Mouse (Mus musculus) heart, postnatal 10 days (tissue): ENCODE data around the gene Nav2. TPM values are rescaled to one million over a fixed set of nuclear protein-coding genes. Genes with fewer than 3 reads are reported as not detected.
A peak's percentile ranks its signal among the peaks of the same experiment; 100 is the strongest.

Experiments used
- DNase-seq, 2 experiments: peaks; one replicate each; pipeline ENCODE4 v3.0.0; 2021
- intact Hi-C: fragments of 180-260 bp; cut with DNase I; formaldehyde crosslinking; loops from one replicate; pipeline ENCODE4 v1.15.1; 2025
- total RNA-seq, 2 experiments: library from RNA; stranded (reverse); gene quantifications; 2 replicates each; pipeline ENCODE4 v1.2.3; 2021

Gene Nav2
- total RNA-seq, 2 experiments from 2014 or later: 79.7 to 82.1 TPM

DNA sequence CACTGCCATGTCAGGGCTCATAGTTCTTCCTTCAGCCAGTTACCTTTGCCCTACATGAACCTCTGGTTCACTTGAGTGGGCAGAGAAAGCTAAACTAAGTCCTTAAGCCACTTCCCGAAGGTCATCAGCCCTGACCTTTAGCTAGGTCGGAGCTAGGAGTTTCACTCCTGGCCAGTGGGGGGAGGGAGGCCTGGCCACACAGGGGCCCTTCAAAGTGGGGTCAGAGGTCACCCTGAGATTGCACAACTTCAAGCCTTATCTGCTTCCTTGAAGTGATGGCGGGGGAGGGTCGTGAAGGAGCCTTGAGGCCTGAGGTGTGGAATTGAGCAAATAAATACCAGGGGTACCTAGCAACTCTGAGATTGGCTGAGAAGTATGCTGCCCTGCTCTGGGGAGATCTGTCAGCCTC, 389.9 kb downstream of the Nav2 start:
- intact Hi-C loops: no loop called here

DNA sequence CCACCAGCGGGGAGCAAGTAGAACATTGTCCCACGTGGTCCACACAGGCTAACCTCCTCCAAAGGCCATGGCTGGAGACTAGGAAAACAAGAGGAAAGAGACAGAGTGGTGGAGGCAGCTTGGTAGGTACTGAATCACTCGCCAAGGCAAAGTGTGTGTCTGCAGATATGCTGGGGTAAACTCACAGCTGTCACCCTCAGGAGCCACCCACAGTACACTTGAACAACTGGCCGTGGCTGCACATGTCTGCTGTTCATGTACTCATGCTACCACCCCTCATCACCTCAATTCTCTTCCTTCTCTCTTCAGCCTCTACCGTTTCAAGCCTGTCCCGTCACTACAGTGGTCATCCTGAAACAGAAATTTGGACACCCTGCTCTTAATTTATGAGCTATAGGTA, 393.0 kb downstream of the Nav2 start:
- intact Hi-C loops: no loop called here
- no peak for DNase-seq

More for the DNA sequence above, 389.9 kb downstream of the Nav2 start:
- no peak for DNase-seq

DNA sequence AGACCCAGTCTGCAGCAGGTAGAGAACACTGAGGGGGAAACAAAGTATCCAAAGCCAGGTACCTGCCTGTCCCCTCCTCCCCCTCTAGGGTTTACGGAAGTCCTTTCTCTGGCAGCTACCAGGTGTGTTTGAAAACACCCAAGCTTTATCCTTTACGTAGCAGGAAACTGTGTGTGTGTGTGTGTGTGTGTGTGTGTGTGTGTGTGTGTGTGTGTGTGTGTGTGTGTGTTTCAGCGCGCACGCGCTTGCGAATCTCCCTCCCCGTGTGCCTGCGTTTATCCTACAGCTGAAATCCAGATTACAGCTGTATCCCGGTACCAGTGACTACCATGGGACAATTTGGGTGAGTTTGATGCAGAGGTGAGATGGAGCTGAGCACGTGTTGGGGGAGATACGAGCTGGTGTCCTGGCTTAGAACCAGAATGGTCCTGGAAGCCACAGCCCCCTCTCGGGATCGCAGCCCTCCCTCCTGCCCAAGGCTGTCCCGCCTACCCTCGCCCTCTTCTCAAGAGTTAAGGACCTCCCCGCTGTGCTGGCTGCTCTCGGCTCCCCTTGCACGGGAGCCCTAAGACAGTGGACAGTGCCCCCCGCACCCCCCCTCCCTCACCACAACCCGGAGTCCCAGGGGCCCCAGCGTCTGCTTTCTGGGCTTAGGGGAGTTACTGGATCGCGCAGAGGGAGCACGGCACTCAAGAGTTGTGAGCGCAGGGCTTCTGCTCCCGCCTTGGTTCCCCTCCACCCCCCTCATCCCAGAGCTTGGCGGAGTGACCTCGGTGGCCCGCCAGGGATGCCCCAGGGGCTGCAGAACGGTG, 395.3 kb downstream of the Nav2 start:
- intact Hi-C loops: no loop called here
- no peak for DNase-seq

DNA sequence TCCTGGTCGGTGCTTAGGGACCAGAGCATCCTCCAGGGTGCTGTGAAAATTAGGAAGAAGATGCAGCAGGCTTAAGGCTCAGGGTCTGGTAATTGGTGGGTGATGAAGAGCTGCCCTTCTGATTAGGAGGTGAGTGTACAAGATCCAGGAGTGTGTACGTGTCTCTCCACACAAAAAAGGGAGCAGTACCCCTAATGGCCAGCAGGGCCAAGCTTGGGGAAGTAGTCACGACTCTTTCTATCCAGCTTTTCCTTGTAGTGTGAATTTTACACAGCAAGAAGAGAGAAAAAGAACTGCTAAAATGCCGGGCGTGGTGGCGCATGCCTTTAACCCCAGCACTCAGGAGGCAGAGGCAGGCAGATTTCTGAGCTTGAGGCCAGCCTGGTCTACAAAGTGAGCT, 399.2 kb downstream of the Nav2 start:
- intact Hi-C loops: no loop called here
- no peak for DNase-seq

DNA sequence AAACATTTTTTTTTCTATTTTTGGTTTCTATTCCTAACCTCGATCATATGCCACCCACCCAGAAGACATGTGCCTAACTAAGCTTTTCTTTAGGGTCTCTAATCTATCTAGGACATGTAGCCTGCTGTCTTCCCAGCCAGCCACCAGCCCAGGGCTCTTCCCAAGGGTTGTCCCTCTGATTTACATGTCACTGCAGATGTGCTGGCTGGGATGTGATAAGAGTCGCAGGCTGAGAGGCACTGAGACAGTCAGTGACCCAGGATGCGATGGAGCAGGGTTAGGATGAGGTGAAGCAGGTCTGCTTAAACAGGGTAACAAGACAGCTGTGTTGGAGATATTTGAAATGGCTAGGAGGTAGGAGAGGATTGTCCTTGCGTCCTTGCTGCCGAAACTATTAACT, 401.2 kb downstream of the Nav2 start:
- DNase-seq: no peak
- intact Hi-C loops: no loop called here

DNA sequence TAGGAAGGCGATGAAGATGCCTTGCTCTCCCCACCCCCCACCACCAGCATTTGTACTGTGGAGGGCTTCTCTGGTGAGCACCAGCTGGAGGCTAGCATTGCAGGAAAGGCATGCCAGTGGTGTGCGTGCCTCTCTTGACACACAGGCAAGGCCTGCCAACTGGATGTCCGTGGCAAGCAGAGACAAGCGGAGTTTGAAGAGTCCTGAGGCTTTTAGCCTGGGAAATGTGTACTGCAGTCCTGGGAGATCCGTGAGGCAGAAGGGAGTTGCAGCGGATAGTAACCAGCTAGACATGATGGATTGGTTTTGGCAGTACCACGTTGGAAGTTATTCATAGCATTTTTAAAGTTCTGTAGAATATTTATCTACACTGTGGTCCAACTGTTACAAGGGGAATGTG, 405.4 kb downstream of the Nav2 start:
- peak; percentile 35 to 55 for DNase-seq
- intact Hi-C loops: no loop called here

DNA sequence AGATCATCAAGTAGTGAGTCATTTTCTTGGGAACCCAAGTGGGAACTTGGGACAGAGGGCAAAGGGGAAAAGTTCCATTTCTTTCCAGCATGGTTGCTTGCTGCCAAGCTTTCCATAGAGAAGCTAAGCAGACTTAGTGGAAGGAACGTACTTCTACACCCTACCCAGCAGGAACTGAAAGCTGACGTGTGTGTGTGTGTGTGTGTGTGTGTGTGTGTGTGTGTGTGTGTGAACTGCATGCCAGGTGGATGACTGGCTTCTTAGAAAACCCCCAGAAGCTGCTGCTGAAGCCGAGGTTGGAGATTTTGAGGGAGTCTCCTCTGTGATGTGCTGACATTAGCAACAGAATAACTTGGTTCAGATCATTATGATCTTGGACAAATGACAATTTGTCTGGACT, 406.5 kb downstream of the Nav2 start:
- intact Hi-C loops: no loop called here
- no peak for DNase-seq

DNA sequence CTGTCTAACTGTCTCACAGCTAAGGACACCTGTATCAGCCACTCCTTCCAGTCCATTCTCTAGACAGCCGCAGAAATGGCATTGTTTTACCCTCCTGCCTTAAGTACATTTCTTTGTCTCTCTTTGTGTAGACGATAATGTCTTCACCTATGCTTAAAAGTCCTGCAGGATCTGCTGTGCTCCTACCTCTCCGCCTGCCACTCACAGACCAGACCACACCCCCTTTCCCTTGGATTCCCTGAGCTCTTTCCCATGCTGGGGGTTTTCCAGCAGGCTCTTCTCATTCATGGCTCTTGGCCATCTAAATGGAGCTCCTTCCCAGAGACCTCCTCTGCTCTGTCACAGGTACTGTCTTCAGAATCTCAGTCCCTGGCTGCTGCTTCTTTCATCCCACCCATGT, 408.1 kb downstream of the Nav2 start:
- intact Hi-C loops: no loop called here
- DNase-seq: no peak

DNA sequence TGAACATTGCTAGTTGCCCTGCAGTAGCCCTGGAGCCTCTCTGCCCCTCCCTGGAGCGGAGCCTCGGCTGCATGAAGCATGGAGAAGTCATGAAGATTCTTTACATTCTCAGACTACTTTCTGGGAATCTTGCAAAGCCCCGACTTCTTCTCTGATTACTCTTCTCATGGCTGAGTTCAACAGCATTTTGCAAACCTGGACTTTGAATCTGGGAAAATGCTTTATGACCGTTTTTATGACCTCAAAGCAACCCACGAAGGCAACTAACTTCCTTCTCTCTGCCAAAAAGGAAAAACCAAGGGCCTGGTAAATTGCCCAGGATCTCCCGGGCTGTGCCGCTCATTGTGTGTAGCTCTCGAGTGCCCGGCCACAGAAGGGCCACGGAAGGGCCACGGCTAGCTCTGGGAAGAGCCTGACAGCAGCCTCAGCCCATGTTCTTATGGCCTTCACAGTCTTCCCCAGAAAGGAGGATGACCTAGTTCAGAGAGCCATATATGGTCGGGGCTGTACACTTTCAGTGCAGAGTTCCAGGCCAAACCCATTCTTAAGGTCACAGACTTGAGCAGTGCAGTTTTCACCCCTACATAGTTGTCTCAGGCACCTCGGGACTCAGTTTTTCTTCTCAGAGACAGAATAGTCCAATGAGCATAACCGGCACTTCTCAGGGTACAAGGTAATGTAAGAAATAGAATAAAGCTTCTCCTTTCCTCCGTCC, 409.8 kb downstream of the Nav2 start:
- intact Hi-C loops: no loop called here
- DNase-seq: no peak

DNA sequence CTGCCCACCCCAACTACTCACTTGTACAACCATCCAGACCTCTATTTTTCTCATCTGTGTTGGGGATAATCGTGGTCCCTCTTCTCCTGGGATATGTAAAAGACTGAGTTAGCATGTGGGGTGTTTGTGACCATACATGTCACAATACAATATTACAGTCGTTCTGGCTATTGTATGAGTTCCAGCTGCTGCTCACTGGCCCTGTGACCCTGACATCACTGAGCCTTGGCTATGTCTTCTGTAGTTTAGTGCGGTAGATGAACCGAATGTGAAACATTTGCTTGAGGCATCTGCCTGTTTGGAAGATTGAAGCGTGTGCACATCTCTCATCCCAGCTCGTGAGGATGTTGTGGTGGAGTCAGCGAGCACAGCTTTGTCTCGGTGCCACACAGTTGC, 410.4 kb downstream of the Nav2 start:
- no peak for DNase-seq
- intact Hi-C loops: no loop called here

DNA sequence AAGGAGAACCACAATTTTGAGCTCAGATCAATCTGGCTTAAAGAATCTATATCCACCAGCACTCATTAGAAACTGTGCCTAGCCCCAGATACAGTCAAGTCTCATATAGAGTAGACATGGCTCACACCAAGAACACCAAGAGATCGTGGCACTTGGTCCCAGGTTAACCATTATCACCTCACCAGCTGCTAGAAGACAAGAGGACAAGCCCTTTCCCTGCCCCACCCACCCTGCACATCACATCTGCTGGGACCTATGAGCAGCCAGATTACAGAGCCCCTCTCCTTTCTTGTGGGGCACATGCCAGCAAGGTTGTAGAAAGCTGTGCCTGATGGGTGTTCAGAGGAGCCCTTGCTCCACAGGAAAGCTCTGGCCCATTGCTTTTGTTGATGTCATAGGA, 411.5 kb downstream of the Nav2 start:
- no peak for DNase-seq
- intact Hi-C loops: no loop called here

DNA sequence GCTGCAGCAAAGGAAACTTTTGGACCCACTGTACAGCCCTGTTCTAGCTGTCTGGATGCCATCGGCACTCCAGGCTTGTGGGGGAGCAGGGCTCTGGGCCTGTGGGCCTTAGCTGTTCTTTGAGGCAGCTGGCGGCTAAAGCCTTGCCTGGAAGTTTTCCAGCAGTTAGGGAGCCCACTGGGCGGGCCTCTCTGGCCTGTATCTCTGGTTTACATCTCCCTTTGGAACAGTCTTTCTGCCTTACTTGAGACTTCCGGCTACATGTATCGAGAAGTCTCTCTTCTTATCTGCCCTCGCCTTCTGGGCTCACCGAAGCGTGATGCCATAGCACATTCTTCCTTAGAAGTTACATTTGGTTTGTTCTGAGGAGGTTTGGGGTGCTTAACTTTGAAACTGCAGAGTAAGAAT, 412.6 kb downstream of the Nav2 start:
- intact Hi-C loops: no loop called here
- peak; percentile 37 to 39 for DNase-seq

DNA sequence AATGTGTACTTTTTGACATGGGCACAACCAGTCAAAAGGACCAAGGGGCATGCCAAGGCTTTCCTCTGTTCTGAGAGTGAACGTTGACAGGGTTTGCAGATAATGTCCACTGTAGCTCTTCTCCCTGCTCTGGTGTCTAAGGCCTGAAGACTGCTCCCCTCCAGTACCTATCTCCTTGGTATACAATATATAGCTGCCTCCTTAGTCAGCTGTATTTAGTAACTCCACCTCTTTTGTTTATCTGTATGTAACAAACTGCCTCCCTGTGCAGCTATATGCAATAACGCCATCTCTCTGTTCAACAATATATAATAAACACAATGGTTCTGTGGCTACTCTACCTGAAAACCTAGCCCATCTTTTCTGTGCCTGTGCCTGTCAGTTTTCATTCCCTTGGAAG, 413.7 kb downstream of the Nav2 start:
- no peak for DNase-seq
- intact Hi-C loops: no loop called here

DNA sequence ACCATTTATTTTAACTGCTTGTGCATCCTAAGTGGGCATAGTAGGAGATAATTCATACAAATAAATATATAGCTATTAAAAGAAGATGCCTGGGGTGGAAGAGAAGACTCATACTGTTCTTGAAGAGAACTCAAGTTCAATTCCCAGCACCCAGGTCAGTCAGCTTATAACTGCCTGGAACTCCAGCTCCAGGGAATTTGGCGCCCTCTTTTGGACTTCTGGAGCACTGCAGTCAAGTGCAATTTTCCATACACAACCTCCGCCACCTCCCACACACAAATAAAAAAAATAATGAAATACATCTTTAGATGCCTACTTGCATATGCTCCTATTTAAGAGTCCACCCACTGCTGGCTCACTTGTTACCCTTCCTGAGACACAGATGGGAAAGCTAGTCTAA, 416.1 kb downstream of the Nav2 start:
- intact Hi-C loops: no loop called here
- DNase-seq: no peak

DNA sequence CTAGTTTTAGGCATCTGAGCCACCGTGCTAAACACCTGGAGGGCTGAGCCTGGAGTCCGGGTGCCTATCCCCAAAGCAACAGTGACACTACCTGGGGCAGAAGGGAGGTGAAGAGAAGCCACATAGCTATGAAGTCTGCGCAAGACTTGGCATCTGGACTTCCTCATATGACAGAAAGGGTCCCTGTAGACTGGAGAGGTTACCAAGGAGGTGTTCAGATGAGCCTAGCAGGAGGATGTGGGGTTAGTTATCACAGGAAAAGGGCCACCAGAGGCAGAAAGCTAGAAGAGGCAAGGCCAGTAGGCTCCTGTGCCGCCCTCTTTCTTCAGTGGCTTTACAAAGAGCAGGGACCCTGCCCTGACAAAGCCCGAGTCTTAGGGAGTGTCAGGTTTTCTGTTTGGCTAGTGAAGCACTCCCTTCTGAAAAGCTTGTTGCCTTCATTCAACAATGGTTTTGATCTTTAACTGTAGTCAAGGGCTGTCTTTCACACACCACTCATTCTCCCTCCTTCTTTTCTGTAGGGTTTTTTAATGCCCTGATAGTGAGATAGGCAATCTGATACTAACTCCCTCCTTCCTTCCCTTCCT, 417.7 kb downstream of the Nav2 start:
- no peak for DNase-seq
- intact Hi-C loops: no loop called here

DNA sequence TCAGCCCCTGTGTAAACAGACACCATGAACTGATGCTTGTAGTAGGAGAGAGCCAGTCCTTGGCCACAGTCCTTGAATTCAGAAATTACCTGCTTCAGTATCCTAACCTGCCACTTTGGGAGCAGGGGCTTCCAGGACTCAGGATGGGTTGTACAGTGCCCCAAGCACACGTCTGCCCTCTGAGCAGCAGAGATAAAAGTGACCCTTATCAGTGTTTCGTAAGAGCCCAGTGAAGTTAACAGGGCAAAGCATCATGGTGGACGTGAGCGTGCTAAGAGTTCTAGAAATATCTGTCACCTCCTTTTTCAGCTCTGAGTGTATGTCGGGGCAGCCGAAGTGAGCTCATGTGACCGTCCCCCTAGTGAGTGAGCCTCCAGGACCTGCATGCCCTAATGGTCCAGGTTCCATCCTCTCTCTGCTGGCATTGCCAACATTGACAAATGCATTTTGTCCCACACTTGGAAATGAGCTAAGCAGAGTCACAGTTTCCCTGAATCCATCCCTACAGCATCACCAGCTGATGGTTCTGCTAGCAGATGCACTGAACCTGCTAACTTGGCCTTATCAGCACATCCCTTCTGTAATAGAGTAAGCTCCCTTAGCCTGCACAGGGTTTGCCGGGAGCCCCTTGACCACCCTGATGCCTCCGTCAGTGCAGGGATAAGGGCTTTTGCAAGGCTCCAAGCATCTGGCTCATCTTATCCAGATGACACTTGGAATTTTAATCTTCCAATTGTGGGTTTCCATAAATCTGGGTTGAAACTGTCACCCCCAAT, 418.6 kb downstream of the Nav2 start:
- intact Hi-C loops: no loop called here
- DNase-seq: no peak

DNA sequence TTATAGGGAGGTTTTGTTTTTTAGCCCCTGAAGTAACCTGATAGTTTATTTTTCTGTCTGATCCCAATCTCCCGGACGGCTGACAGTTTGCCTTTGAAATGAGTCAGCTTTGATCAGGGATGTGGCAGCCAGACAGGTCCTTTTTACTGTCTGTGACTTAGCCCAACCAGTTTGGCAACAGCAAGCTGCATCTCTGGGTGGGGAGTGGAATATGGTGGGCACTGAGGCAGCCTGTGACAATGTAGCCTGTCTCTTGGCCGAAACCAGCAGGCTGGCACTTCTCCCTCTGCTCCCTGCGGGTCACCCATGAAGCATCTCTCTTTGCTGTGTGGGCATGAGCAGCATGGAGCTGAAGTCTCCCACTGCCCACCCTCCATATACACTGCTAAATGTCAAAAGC, 421.7 kb downstream of the Nav2 start:
- no peak for DNase-seq
- intact Hi-C loops: no loop called here

DNA sequence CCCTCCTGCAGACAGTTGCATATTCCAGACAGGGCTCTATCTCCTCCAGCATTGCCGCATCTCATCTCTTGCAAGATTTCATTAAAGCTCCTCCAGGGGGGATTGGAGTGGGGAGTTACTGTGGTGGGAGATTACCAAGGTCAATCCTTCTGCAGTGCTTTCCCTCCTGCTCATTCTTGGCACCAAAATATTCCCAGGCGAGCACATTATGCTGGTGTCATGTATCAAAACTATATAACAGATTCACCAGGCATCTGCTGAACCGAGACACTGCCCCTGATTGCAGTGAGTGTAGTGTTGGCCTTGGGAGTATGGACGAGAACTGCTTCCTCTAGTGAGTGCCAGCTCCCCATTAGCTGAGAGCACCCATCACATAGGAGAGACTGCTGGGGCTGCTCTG, 423.4 kb downstream of the Nav2 start:
- intact Hi-C loops: no loop called here
- DNase-seq: no peak

DNA sequence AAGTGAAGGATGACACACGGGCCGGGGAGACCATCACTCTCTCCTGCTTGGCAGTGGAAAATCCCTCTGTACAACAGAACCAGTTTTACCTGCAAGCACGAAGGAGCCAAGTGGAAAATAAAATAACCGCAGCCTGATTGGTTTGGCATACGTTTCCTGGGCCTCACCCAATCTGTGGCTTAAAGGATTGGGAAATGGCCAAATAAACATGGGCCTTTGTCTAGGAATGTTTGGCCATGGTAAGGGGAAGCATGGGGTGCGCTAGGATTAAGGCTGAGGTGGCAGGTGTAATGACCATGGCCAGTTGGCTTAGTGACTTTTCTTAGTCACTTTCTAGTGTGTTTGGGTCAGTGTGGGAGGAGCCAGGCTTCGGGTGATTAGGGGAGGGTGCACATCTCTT, 424.1 kb downstream of the Nav2 start:
- no peak for DNase-seq
- intact Hi-C loops: no loop called here

DNA sequence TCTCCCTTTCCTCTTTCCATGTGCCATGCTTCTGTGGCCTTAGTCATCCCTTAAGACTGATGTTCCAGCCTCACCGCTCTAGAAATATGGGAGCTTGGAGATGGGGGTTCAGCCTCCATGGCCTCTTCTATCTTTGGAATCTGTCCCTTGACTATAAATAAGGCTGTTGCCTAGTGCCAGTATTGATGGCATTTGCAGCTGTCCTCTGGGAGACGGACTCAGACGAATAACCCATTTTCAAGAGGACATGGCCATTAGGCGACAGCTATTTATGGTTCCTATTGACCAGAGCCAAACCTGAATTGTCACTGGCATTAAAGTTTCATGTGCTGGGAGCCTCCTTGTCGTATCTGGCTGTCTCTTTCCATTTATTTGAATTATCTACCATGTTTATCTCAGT, 425.6 kb downstream of the Nav2 start:
- intact Hi-C loops: no loop called here

DNA sequence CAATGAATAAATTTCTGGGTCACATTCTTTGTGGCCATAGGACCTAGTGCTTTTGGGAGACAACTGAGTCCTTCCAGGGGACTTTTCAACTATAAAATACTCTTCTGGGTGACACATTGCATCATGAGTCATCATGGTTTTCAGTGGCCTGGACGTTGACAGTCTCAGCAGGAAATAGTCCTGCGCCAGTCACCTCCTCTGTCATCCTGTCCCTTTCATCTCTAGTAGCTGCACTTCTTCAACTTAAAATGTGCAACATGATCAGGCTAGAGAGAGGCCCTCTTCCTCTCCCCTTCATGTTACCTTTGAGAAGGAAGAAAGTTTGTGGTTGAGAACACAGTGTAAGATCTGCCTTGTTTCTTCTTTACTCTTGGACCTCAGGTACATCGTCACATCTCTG, 426.5 kb downstream of the Nav2 start:
- intact Hi-C loops: no loop called here
- DNase-seq: no peak

More for the DNA sequence above, 425.6 kb downstream of the Nav2 start:
- DNase-seq: no peak
